7 mouse cellular contexts compared by ENCODE assay signal in the genomic region with DNA sequence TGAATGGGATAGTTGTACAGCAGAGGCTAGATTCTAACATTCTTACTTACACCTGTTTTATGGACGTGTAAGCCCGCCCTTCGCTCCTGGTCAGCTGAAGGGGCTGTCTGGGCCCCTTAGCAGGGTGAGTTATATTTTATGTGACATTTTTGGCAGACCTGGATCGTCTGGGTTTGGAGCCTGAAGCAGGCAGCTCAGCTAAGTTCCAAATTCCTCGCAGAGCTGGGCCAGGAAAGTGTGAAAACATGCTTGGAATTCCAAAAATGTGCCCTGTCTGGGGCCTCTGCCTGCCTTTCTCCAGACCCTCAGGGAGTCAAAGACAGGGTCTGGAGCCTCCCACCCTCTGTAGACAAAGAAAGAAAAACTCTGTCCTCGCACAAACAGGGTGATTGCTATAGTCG. TPM values are rescaled to one million over a fixed set of nuclear protein-coding genes. Genes with fewer than 3 reads are reported as not detected.
A peak's percentile ranks its signal among the peaks of the same experiment; 100 is the strongest.
DNase-seq lines count a peak whose midpoint lies in the region; ATAC-seq and TF ChIP-seq lines count a peak whose summit lies in the region.

No protein-coding gene starts in this region.

- no peak for ATAC-seq in hindbrain, embryonic 13.5 days (ENCODE audit: low FRiP score)
- ATAC-seq in limb, embryonic 15.5 days (ENCODE audit: insufficient number of reproducible peaks, low FRiP score, low TSS enrichment, low read depth) = peak; percentile 75
- no peak for ATAC-seq in liver, embryonic 11.5 days (replicated peaks; ENCODE audit: low FRiP score)

- no peak overlapping the region for H3K4me3 ChIP-seq in hindbrain, embryonic 13.5 days
- H3K4me3 ChIP-seq in limb, embryonic 15.5 days = no peak overlapping the region
- H3K4me3 ChIP-seq in liver, embryonic 11.5 days (ENCODE audit: low read depth, low read length) = no peak overlapping the region
- no peak overlapping the region for H3K4me3 ChIP-seq in layer of hippocampus, adult 2 months

- TF ChIP-seq CTCF in layer of hippocampus, adult 2 months (conservative IDR thresholded peaks at IDR 0.05) = no peak

- no peaks in the 10 kb centered on the region for H3K9me3 ChIP-seq in hindbrain, embryonic 13.5 days
- H3K9me3 ChIP-seq in limb, embryonic 15.5 days = no peaks in the 10 kb centered on the region
- no peaks in the 10 kb centered on the region for H3K9me3 ChIP-seq in liver, embryonic 11.5 days (ENCODE audit: control insufficient read depth, low read length)

- H3K27ac ChIP-seq in hindbrain, embryonic 13.5 days = no peak overlapping the region
- H3K27ac ChIP-seq in limb, embryonic 15.5 days = peak overlapping the region; percentile 69
- no peak overlapping the region for H3K27ac ChIP-seq in liver, embryonic 11.5 days (ENCODE audit: low read depth, low read length)
- no peak overlapping the region for H3K27ac ChIP-seq in layer of hippocampus, adult 2 months

- no peaks in the 10 kb centered on the region for H3K36me3 ChIP-seq in hindbrain, embryonic 13.5 days
- H3K36me3 ChIP-seq in limb, embryonic 15.5 days = no peaks in the 10 kb centered on the region
- no peaks in the 10 kb centered on the region for H3K36me3 ChIP-seq in liver, embryonic 11.5 days (ENCODE audit: control insufficient read depth, insufficient read depth, low read length)

- H3K9ac ChIP-seq in hindbrain, embryonic 13.5 days = 0 out of 2 replicates have a peak overlapping the region, but pooled peaks have one; percentile 24
- no peak overlapping the region for H3K9ac ChIP-seq in limb, embryonic 15.5 days
- H3K9ac ChIP-seq in liver, embryonic 11.5 days (ENCODE audit: low read depth, low read length) = no peak overlapping the region

- peaks cover 11% of the 10 kb centered on the region for H3K4me1 ChIP-seq in hindbrain, embryonic 13.5 days (replicated peaks)
- peaks cover 34% of the 10 kb centered on the region for H3K4me1 ChIP-seq in limb, embryonic 15.5 days
- H3K4me1 ChIP-seq in liver, embryonic 11.5 days (replicated peaks; ENCODE audit: control insufficient read depth, insufficient read depth, low read length) = peaks cover 4% of the 10 kb centered on the region

- WGBS in hindbrain, embryonic 13.5 days = 10% methylated on average over 7 of the region's 7 CpGs
- WGBS in limb, embryonic 15.5 days = 4% methylated on average over 7 of the region's 7 CpGs
- WGBS in liver, embryonic 11.5 days = 25% methylated on average over 7 of the region's 7 CpGs

- H3K27me3 ChIP-seq in hindbrain, embryonic 13.5 days = no peaks in the 10 kb centered on the region
- no peaks in the 10 kb centered on the region for H3K27me3 ChIP-seq in limb, embryonic 15.5 days
- H3K27me3 ChIP-seq in liver, embryonic 11.5 days (replicated peaks; ENCODE audit: control insufficient read depth, insufficient read depth, low read length) = no peaks in the 10 kb centered on the region

- intact Hi-C loops in gastrocnemius, postnatal 36 days (cut with DNase I) = no loop called here

- DNase-seq in ES-CJ7 (ENCODE audit: low read depth, low spot score) (peak; percentile 99), R1 (ENCODE audit: low read depth, low spot score) (peak; percentile 99)
- no peak for DNase-seq in liver, embryonic 11.5 days (ENCODE audit: low spot score)
- no peak for DNase-seq in layer of hippocampus, adult 2 months (ENCODE audit: low spot score in 2 of 2)
- no peak for DNase-seq in gastrocnemius, postnatal 36 days

- no peak overlapping the region for H3K4me2 ChIP-seq in hindbrain, embryonic 13.5 days
- H3K4me2 ChIP-seq in limb, embryonic 15.5 days = peak overlapping the region; percentile 27
- no peak overlapping the region for H3K4me2 ChIP-seq in liver, embryonic 11.5 days

RNA-seq across cellular contexts. Expression of gene Hs6st1, which starts 51.1 kb away (rescaled TPM):
- 9.3 and 10.0 TPM in 2 replicates for polyA plus RNA-seq in hindbrain, embryonic 13.5 days (2015; fragmentation: Nextera tagmentation; extraction: Ambion mirVana)
- polyA plus RNA-seq in limb, embryonic 15.5 days (2015; fragmentation: Nextera tagmentation; extraction: Ambion mirVana) = 6.5 and 8.1 TPM in 2 replicates
- 11.1 and 15.0 TPM in 2 replicates for polyA plus RNA-seq in liver, embryonic 11.5 days (2014; fragmentation: Nextera tagmentation; extraction: Ambion mirVana)
- 10 to 100 TPM; 37.7 to 38.3 TPM for total RNA-seq in layer of hippocampus, adult 2 months (2021)
- 10 to 100 TPM; 18.4 to 22.2 TPM for total RNA-seq in gastrocnemius, postnatal 36 days (2021)

Comparison
In these comparisons a context has a peak if more than half of its experiments do, and no peak if none do; other contexts are left out.
1. DNase-seq: peak in ES-CJ7 (single experiment) and R1 (single experiment); none in liver, embryonic 11.5 days (single experiment), layer of hippocampus, adult 2 months (0 of 2) and gastrocnemius, postnatal 36 days (0 of 2).